Mouse (Mus musculus): Measurements from ENCODE around the gene Megf9. TPM values are rescaled to one million over a fixed set of nuclear protein-coding genes. Genes with fewer than 3 reads are reported as not detected.

Megf9 gene
- polyA plus RNA-seq (2014; fragmentation: Nextera tagmentation; extraction: Ambion mirVana) = 5.9 and 6.8 TPM in 2 replicates

- 1% methylated on average over 39 of the region's 46 CpGs for WGBS (ENCODE audit: insufficient replicate concordance)
- Histone ChIP-seq H3K4me3 (ENCODE audit: low read depth, low read length) (peak within 1 kb of the TSS; percentile 87), H3K36me3 (ENCODE audit: control insufficient read depth, insufficient read depth, low read length) (no peaks in the 10 kb centered on the region), H3K4me1 (ENCODE audit: control insufficient read depth, insufficient read depth, low read length) (peaks cover 6% of the 10 kb centered on the region; the same call in 1 of the 2 replicates), H3K4me2 (peak within 1 kb of the TSS; percentile 88), H3K9me3 (replicated peaks; ENCODE audit: control insufficient read depth, low read length) (no peaks in the 10 kb centered on the region), H3K27ac (ENCODE audit: low read depth, low read length) (peak within 1 kb of the TSS; percentile 83), H3K9ac (ENCODE audit: low read depth, low read length) (peak within 1 kb of the TSS; percentile 86), H3K27me3 (ENCODE audit: control insufficient read depth, insufficient read depth, low read length) (no peaks in the 10 kb centered on the region)
- peak; percentile 99 for ATAC-seq (replicated peaks; ENCODE audit: insufficient number of reproducible peaks, low FRiP score, low TSS enrichment)
Observed at GRCm38 (mm10) chr4:70534891-70535269, at the start of gene Megf9. Gene Megf9, minus strand, starts transcription at chr4:70534995.

GRCm38 (mm10) chr4:70579654-70580053, 44.9 kb upstream of the Megf9 start:
- no peak overlapping the region for H3K9ac ChIP-seq (ENCODE audit: low read depth, low read length)
- H3K4me3 ChIP-seq (ENCODE audit: low read depth, low read length) = no peak overlapping the region
- no peak for ATAC-seq (replicated peaks; ENCODE audit: insufficient number of reproducible peaks, low FRiP score, low TSS enrichment)
- no peak overlapping the region for H3K4me2 ChIP-seq
- 43% methylated on average over 3 of the region's 3 CpGs for WGBS (ENCODE audit: insufficient replicate concordance)
- no peaks in the 10 kb centered on the region for H3K27me3 ChIP-seq (ENCODE audit: control insufficient read depth, insufficient read depth, low read length)
- no peaks in the 10 kb centered on the region for H3K4me1 ChIP-seq (ENCODE audit: control insufficient read depth, insufficient read depth, low read length)
- no peaks in the 10 kb centered on the region for H3K9me3 ChIP-seq (replicated peaks; ENCODE audit: control insufficient read depth, low read length)
- no peak overlapping the region for H3K27ac ChIP-seq (ENCODE audit: low read depth, low read length)
- H3K36me3 ChIP-seq (ENCODE audit: control insufficient read depth, insufficient read depth, low read length) = no peaks in the 10 kb centered on the region

GRCm38 (mm10) chr4:70578301-70578700, 43.5 kb upstream of the Megf9 start:
- ATAC-seq (replicated peaks; ENCODE audit: insufficient number of reproducible peaks, low FRiP score, low TSS enrichment) = no peak
- 68% methylated on average over 3 of the region's 3 CpGs for WGBS (ENCODE audit: insufficient replicate concordance)

GRCm38 (mm10) chr4:70576096-70576495, 41.3 kb upstream of the Megf9 start:
- no peaks in the 10 kb centered on the region for H3K27me3 ChIP-seq (ENCODE audit: control insufficient read depth, insufficient read depth, low read length)
- H3K9me3 ChIP-seq (replicated peaks; ENCODE audit: control insufficient read depth, low read length) = no peaks in the 10 kb centered on the region
- no peak overlapping the region for H3K9ac ChIP-seq (ENCODE audit: low read depth, low read length)
- H3K36me3 ChIP-seq (ENCODE audit: control insufficient read depth, insufficient read depth, low read length) = no peaks in the 10 kb centered on the region
- ATAC-seq (replicated peaks; ENCODE audit: insufficient number of reproducible peaks, low FRiP score, low TSS enrichment) = no peak
- no peak overlapping the region for H3K27ac ChIP-seq (ENCODE audit: low read depth, low read length)
- H3K4me2 ChIP-seq = no peak overlapping the region
- no peak overlapping the region for H3K4me3 ChIP-seq (ENCODE audit: low read depth, low read length)
- no peaks in the 10 kb centered on the region for H3K4me1 ChIP-seq (ENCODE audit: control insufficient read depth, insufficient read depth, low read length)

More at GRCm38 (mm10) chr4:70578301-70578700, 43.5 kb upstream of the Megf9 start:
- Histone ChIP-seq H3K9me3 (replicated peaks; ENCODE audit: control insufficient read depth, low read length) (no peaks in the 10 kb centered on the region), H3K4me2 (no peak overlapping the region), H3K9ac (ENCODE audit: low read depth, low read length) (no peak overlapping the region), H3K27ac (ENCODE audit: low read depth, low read length) (no peak overlapping the region), H3K4me3 (ENCODE audit: low read depth, low read length) (no peak overlapping the region), H3K36me3 (ENCODE audit: control insufficient read depth, insufficient read depth, low read length) (no peaks in the 10 kb centered on the region), H3K27me3 (ENCODE audit: control insufficient read depth, insufficient read depth, low read length) (no peaks in the 10 kb centered on the region), H3K4me1 (ENCODE audit: control insufficient read depth, insufficient read depth, low read length) (no peaks in the 10 kb centered on the region)

- WGBS (ENCODE audit: insufficient replicate concordance) = 83% methylated on average over 2 of the region's 2 CpGs
- no peak overlapping the region for H3K4me2 ChIP-seq
- H3K4me1 ChIP-seq (ENCODE audit: control insufficient read depth, insufficient read depth, low read length) = no peaks in the 10 kb centered on the region
- no peaks in the 10 kb centered on the region for H3K36me3 ChIP-seq (ENCODE audit: control insufficient read depth, insufficient read depth, low read length)
- no peak for ATAC-seq (replicated peaks; ENCODE audit: insufficient number of reproducible peaks, low FRiP score, low TSS enrichment)
- H3K9me3 ChIP-seq (replicated peaks; ENCODE audit: control insufficient read depth, low read length) = no peaks in the 10 kb centered on the region
- H3K9ac ChIP-seq (ENCODE audit: low read depth, low read length) = no peak overlapping the region
- H3K27ac ChIP-seq (ENCODE audit: low read depth, low read length) = no peak overlapping the region
- no peaks in the 10 kb centered on the region for H3K27me3 ChIP-seq (ENCODE audit: control insufficient read depth, insufficient read depth, low read length)
- no peak overlapping the region for H3K4me3 ChIP-seq (ENCODE audit: low read depth, low read length)
Observed at GRCm38 (mm10) chr4:70573926-70574325, 39.1 kb upstream of the Megf9 start.

GRCm38 (mm10) chr4:70553888-70554287, 19.1 kb upstream of the Megf9 start:
- Histone ChIP-seq H3K27ac (ENCODE audit: low read depth, low read length) (no peak overlapping the region), H3K27me3 (ENCODE audit: control insufficient read depth, insufficient read depth, low read length) (no peaks in the 10 kb centered on the region), H3K4me3 (ENCODE audit: low read depth, low read length) (no peak overlapping the region), H3K9me3 (replicated peaks; ENCODE audit: control insufficient read depth, low read length) (no peaks in the 10 kb centered on the region), H3K4me1 (ENCODE audit: control insufficient read depth, insufficient read depth, low read length) (no peaks in the 10 kb centered on the region), H3K9ac (ENCODE audit: low read depth, low read length) (no peak overlapping the region), H3K36me3 (ENCODE audit: control insufficient read depth, insufficient read depth, low read length) (no peaks in the 10 kb centered on the region), H3K4me2 (no peak overlapping the region)
- ATAC-seq (replicated peaks; ENCODE audit: insufficient number of reproducible peaks, low FRiP score, low TSS enrichment) = no peak
- 39% methylated on average over 2 of the region's 2 CpGs for WGBS (ENCODE audit: insufficient replicate concordance)

GRCm38 (mm10) chr4:70553230-70553797, 18.5 kb upstream of the Megf9 start:
- H3K4me2 ChIP-seq = no peak overlapping the region
- no peaks in the 10 kb centered on the region for H3K9me3 ChIP-seq (replicated peaks; ENCODE audit: control insufficient read depth, low read length)
- no peak overlapping the region for H3K27ac ChIP-seq (ENCODE audit: low read depth, low read length)
- H3K4me1 ChIP-seq (ENCODE audit: control insufficient read depth, insufficient read depth, low read length) = no peaks in the 10 kb centered on the region
- H3K36me3 ChIP-seq (ENCODE audit: control insufficient read depth, insufficient read depth, low read length) = no peaks in the 10 kb centered on the region
- H3K4me3 ChIP-seq (ENCODE audit: low read depth, low read length) = no peak overlapping the region
- no peaks in the 10 kb centered on the region for H3K27me3 ChIP-seq (ENCODE audit: control insufficient read depth, insufficient read depth, low read length)
- ATAC-seq (replicated peaks; ENCODE audit: insufficient number of reproducible peaks, low FRiP score, low TSS enrichment) = no peak
- WGBS (ENCODE audit: insufficient replicate concordance) = 71% methylated on average over 5 of the region's 5 CpGs
- H3K9ac ChIP-seq (ENCODE audit: low read depth, low read length) = no peak overlapping the region

GRCm38 (mm10) chr4:70552120-70552519, 17.3 kb upstream of the Megf9 start:
- no peak overlapping the region for H3K9ac ChIP-seq (ENCODE audit: low read depth, low read length)
- no peak overlapping the region for H3K4me2 ChIP-seq
- no peaks in the 10 kb centered on the region for H3K27me3 ChIP-seq (ENCODE audit: control insufficient read depth, insufficient read depth, low read length)
- no peak for ATAC-seq (replicated peaks; ENCODE audit: insufficient number of reproducible peaks, low FRiP score, low TSS enrichment)
- H3K4me3 ChIP-seq (ENCODE audit: low read depth, low read length) = no peak overlapping the region
- WGBS (ENCODE audit: insufficient replicate concordance) = 84% methylated on average over 4 of the region's 4 CpGs
- H3K27ac ChIP-seq (ENCODE audit: low read depth, low read length) = no peak overlapping the region
- no peaks in the 10 kb centered on the region for H3K4me1 ChIP-seq (ENCODE audit: control insufficient read depth, insufficient read depth, low read length)
- no peaks in the 10 kb centered on the region for H3K36me3 ChIP-seq (ENCODE audit: control insufficient read depth, insufficient read depth, low read length)
- H3K9me3 ChIP-seq (replicated peaks; ENCODE audit: control insufficient read depth, low read length) = no peaks in the 10 kb centered on the region

GRCm38 (mm10) chr4:70547411-70548148, 12.8 kb upstream of the Megf9 start:
- H3K9me3 ChIP-seq (replicated peaks; ENCODE audit: control insufficient read depth, low read length) = no peaks in the 10 kb centered on the region
- H3K4me3 ChIP-seq (ENCODE audit: low read depth, low read length) = no peak overlapping the region
- H3K27ac ChIP-seq (ENCODE audit: low read depth, low read length) = no peak overlapping the region
- H3K36me3 ChIP-seq (ENCODE audit: control insufficient read depth, insufficient read depth, low read length) = no peaks in the 10 kb centered on the region
- no peaks in the 10 kb centered on the region for H3K4me1 ChIP-seq (ENCODE audit: control insufficient read depth, insufficient read depth, low read length)
- ATAC-seq (replicated peaks; ENCODE audit: insufficient number of reproducible peaks, low FRiP score, low TSS enrichment) = 0 out of 2 replicates have a peak, but pooled peaks have one; percentile 10
- H3K27me3 ChIP-seq (ENCODE audit: control insufficient read depth, insufficient read depth, low read length) = no peaks in the 10 kb centered on the region
- WGBS (ENCODE audit: insufficient replicate concordance) = 67% methylated on average over 8 of the region's 8 CpGs
- H3K4me2 ChIP-seq = no peak overlapping the region
- no peak overlapping the region for H3K9ac ChIP-seq (ENCODE audit: low read depth, low read length)

Data from heart, embryonic 11.5 days (tissue).